Mouse (Mus musculus): ENCODE measurements around the gene Rad51.

Rad51 gene

DNA sequence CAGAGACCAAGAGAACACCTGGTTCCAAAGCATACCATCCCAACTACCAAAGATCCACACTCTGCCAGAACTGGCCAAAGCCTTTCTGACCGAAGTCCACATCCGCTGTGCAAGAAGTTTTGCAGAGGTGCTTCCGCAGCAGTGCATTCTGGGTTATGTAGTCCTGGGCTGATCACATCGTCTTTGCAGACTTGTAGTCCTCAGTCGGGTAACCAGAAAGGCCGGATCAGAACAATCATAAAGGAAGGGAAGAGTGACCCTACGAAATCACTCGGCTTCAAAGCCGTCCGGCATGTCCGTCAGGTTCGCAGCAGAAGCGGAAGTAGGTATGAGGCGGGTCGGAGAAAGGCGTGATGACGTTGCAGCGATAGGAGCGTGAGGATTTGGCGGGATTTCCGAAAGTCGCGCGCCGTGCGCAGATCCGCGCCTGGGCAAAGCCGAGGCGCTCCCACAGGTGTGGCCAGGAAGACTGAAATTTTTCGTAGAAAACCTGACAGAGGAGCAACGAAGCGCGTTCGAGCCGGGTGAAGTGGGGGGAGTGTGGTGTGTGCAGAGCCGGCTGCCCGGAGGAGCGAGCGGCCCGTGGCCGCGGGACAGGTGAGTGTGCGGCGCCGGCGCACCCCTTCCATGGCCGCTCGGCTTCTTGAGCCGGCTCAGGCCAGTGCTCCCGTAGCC lies at the start of gene Rad51:
Rad51 (plus strand) TSS at position 356 of the 675 bp plus-strand sequence.
- DNase-seq, result peak; percentile 84

- no peak for DNase-seq
These were observed 40.2 kb upstream of the Rad51 start for GRCm38 (mm10) chr2:119072397-119072796.

GRCm38 (mm10) chr2:119086156-119086555 lies 26.4 kb upstream of the Rad51 start:
- no peak for DNase-seq

DNA sequence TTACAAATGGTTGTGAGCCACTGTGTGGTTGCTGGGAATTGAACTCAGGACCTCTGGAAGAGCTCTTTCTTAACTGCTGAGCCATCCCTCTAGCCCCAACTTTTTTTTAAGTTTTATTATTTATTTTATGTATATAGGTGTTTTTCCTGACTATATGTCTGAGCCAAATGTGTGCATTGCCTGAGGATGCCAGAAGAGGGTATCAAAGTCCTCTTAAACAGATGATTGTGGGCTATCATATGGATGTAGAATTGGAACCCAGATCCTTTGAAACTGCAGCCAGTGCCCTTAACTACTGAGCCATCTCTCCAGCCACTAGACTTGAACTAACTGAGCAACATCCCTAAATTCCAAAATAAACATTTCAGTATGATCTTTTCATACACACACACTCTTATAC lies 11.0 kb upstream of the Rad51 start:
- DNase-seq, result no peak

- DNase-seq, result no peak
These were observed 6.0 kb upstream of the Rad51 start for GRCm38 (mm10) chr2:119106583-119106982.

DNA sequence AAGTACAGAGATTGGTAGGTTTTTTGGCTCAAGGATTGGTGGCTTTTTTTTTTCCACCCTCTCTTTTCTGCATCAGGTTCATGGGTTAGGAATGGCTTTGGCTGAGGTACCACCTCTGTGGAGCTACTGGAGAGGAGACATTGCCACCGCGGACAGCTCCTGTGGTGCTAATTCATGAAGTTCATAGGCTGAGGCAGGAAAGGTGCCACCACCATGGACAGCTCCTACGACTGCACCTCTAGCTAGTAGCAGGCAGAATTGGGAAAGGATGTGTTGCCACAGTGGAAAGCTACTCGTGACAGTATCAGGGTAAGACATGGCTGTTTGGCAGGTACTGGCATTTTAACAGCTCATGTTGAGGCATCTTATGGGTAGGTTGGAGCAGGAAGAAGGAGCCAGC lies 4.0 kb upstream of the Rad51 start:
- DNase-seq, result no peak

GRCm38 (mm10) chr2:119111060-119111459 lies 1.5 kb upstream of the Rad51 start:
- no peak for DNase-seq

DNA sequence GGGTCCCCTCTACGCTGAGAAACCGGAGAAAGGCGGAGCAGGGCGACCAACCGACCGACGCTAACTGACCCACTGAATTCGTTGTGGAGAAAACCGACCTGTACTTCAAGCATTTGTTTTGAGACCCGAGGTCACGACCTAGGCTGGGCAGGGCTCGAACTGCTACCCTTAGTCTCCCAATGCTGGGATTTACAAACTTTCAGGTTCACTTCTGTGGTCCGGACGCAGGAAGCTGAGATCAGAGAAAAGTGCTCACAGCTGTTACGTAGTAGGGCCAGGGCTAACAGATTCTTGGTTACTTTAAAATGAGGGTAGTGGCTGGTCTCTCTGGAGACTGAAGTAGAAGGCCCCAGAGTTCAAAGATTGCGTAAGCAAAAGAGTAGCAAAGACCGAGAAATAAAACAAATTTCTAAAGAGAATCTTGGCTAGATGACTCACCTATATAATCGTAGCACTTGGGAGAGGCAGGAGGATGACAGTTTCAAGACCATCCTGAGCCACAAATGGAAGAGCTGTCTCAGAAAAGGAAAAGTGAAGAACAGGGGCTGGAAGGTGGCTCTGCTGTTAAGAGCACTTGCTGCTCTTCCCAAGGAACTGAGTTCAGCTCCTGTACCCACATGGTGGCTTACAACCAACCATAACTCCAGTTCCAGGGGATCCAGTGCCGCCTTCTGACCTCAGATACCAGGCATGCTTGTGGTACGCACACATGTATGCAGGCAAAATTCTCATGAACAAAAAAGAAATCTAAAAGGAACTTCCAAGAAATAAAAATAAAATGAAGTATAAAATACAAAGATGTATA lies 730 bp downstream of the Rad51 start:
- DNase-seq, result no peak

DNA sequence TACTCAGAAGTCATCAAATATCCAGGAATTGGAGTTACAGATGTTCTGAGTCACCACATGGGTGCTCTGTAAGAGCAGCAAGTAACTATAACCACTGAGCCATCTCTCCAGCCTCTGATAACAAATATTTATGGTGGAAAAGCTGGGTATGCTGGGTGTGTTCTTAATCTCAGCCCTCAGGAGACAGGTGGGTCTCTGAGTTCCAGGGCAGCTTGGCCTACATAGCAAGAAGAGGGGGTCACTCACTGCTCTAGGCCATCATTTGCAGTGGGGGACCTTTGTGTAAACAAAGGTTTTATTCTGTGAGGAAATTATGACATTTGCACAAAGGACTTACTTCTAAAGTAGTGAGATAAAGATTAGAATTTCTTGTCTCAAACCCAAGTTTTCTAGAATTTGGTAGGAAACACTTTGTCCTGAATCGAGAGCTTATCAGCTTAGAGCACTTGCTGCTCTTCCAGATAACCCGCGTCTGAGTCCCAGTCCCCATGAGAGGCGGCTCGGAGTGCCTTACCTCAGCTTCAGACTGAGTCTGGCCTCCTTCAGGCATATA lies 23.8 kb downstream of the Rad51 start:
- no peak for DNase-seq

GRCm38 (mm10) chr2:119145199-119145598 lies 32.6 kb downstream of the Rad51 start:
- DNase-seq, result no peak

- DNase-seq, result no peak
These were observed 33.8 kb downstream of the Rad51 start for GRCm38 (mm10) chr2:119146435-119146834.

DNA sequence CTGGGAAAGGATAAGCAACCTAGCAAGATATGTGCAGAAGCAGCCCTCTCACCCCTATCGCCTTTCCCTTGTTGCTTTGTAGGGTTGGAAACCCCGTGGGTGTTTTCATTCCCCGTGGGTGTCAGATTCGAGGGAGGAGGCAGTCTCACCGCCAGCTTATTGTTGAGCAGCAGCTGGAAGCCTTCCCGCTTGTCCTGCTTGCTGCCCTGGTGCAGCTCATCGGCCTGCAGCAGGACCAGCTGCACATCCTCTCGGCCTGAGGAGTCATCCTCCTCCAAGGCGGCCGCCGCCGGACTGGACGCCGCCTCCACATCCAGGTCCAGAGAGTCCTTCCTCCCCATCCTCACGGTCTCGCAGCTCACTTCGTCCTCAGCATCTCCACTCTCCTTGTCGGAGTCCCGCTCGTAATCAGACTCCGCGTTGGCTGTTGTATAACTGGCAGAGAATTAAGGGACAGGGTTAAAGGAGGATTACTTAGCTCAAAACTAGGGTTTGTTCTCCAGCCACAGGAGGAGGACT lies 34.6 kb downstream of the Rad51 start:
- DNase-seq, result no peak

- DNase-seq, result no peak
These were observed 35.2 kb downstream of the Rad51 start for GRCm38 (mm10) chr2:119147775-119148174.

DNA sequence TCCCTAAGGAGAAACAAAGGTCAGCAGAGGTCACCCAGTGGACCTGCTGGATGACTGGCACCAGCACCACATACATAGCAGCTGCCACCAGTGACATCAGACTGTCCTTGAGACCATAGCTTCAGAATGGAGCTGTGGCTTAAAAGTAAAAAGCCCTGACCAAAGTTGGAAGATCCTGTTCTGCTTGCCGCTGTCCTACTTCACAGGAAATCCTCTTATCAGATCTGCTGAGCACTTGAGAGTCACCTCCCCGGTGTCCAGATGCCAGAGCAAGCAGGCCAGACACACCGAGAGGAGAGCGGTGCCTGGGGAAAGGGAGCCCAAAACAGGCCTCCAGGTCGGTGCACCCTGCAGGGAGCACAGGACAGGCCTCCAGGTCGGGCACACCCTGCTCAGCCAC lies 39.7 kb downstream of the Rad51 start:
- DNase-seq, result no peak

GRCm38 (mm10) chr2:119154683-119155082 lies 42.1 kb downstream of the Rad51 start:
- DNase-seq, result no peak

- DNase-seq, result no peak
These were observed 42.8 kb downstream of the Rad51 start for GRCm38 (mm10) chr2:119155388-119155787.

GRCm38 (mm10) chr2:119156081-119156680 lies 43.6 kb downstream of the Rad51 start:
- no peak for DNase-seq

DNA sequence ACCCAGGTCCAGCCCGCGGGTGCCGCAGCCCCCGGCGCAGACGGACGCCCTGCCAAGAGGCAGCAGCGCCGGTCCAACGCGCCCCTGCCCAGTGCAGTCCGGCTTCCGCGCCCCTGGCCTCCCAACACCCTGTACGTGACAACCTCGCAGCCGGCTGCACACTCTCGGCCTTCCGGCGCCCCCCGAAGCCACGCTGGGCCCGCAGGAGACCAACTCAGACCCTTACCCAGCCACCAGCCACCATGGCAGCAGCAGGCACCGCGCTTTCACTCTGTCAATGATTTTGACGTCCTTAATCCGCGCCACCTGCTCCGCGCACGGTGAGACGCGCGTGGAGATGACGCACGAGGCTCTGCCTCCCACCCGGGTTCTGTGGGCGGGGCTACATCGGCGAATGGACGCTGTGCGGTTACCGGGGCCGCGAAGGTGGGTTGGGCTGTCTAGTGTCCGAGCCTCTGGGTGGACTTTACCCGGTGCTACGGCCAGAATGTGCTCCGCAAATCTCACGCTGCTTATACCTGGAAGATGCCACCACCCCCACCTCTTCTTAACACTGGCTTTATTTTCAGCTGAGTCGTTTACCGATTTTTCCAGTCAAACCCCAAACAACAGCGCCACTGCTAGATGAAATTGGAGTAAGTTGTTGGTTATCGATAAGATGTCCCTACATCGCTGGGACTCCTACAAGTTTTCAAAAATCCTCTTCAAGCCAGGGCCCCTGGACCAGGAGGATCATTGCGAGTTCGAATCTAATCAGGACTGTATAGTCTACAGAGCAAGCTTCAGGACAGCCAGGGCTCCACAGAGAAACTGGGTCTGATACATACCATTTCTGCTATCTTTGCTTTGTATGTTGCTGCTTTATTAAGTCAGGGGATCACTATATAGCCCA lies 44.3 kb downstream of the Rad51 start, which contains the start of gene Rmdn3:
Rmdn3 (minus strand) TSS at position 354 of the 892 bp plus-strand sequence.
- peak; percentile 92 for DNase-seq

- no peak for DNase-seq
These were observed 45.2 kb downstream of the Rad51 start for GRCm38 (mm10) chr2:119157836-119158235.

- no peak for DNase-seq
These were observed 48.7 kb downstream of the Rad51 start for GRCm38 (mm10) chr2:119161247-119161646.

GRCm38 (mm10) chr2:119163135-119163534 lies 50.5 kb downstream of the Rad51 start:
- no peak for DNase-seq

DNA sequence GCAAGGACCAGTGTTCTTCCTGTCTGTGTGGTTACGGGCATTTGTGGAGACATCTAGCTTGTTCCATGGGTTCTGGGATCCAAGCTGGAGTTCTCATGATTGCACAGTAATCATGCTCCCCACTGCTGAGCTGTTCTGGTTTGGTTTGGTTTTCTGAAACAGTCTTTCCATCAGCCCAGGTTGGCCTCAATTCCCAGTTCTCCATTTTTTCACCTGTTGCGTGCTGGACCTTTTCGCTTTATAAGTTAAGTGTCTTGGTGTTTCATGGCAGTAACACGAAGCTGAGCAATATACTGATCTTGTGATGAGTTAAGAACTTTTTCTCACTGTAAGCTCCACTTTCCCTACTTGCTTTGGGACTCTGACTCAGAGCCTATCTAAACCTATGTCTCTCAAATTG lies 51.4 kb downstream of the Rad51 start:
- no peak for DNase-seq
